Mouse (Mus musculus) bone marrow macrophage, adult 2 months (primary cell): Measurements from ENCODE around the gene Arhgef28. TPM values are rescaled to one million over a fixed set of nuclear protein-coding genes. Genes with fewer than 3 reads are reported as not detected.

Experiments used
- H3K27ac ChIP-seq: 2 replicates; pipeline ENCODE4 v1.5.1; 2012; ENCODE audit warnings: low read depth, low read length; ENCODE audit not compliant: insufficient read depth
- H3K4me1 ChIP-seq: 2 replicates; pipeline ENCODE4 v1.6.1; 2012; ENCODE audit warnings: low read length; ENCODE audit not compliant: control insufficient read depth, insufficient read depth
- H3K4me3 ChIP-seq: 2 replicates; pipeline ENCODE4 v1.5.1; 2012; ENCODE audit warnings: mild to moderate bottlenecking, low read length, moderate library complexity; ENCODE audit not compliant: insufficient read depth
- CTCF ChIP-seq: IDR thresholded peaks from 2 replicates; pipeline ENCODE4 v1.5.1; 2012; ENCODE audit warnings: low read depth, mild to moderate bottlenecking, low read length, moderate library complexity
- POLR2A ChIP-seq: IDR thresholded peaks from 2 replicates; pipeline ENCODE4 v1.6.1; 2012; ENCODE audit warnings: mild to moderate bottlenecking, low read depth, low read length, borderline replicate concordance
- polyA plus RNA-seq: library from polyadenylated mRNA; stranded (reverse); fragments of >200 nt; gene quantifications from 2 replicates; pipeline ENCODE4 v1.2.4, GENCODE M21; 2012; ENCODE audit not compliant: missing spikeins, insufficient read depth, insufficient read length

Gene Arhgef28
- polyA plus RNA-seq, 1 experiment = not detected

DNA sequence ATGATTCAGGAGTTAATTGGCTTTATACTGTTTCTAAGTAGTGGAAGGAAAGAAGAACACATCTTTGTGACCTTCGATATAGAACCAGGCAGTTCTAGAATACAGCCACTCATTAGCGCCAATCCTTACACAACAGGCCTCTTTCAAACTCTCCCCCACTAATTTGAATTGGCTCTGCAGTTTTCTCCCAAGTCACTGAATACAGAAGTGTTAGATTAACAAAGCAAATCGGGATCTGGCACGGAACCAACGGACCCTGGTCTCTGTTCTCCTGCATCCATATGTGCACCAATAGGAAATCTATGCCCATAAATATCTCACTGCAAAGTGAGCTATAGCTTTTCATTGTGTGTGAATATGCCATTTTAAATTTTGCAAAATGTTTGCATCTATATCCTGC, 20.1 kb downstream of the Arhgef28 start:
- Histone ChIP-seq H3K27ac (no peak overlapping the region), H3K4me3 (no peak overlapping the region), H3K4me1 (no peaks in the 10 kb centered on the region)
- TF ChIP-seq POLR2A (no peak), CTCF (no peak)

DNA sequence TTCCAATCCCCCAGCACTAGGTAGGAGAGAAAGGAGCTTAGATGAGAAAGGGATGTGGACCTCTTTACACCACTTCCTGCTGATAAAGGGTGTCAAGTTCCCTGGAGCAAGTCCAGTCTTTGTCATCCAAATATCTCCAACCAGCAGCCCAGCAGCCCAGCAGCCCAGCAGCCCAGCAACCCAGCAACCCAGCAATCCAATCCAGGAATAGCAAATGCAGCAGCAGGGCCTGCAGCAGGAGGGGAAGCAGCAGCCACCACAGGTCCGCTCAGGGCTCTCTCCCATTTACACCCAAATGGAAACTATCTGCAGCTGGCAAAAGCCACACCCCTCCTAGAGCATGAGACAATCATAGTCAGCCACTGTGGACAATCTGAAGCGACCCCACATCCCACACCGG, 21.6 kb downstream of the Arhgef28 start:
- Histone ChIP-seq H3K27ac (no peak overlapping the region), H3K4me1 (no peaks in the 10 kb centered on the region), H3K4me3 (no peak overlapping the region)
- TF ChIP-seq CTCF (no peak), POLR2A (no peak)

DNA sequence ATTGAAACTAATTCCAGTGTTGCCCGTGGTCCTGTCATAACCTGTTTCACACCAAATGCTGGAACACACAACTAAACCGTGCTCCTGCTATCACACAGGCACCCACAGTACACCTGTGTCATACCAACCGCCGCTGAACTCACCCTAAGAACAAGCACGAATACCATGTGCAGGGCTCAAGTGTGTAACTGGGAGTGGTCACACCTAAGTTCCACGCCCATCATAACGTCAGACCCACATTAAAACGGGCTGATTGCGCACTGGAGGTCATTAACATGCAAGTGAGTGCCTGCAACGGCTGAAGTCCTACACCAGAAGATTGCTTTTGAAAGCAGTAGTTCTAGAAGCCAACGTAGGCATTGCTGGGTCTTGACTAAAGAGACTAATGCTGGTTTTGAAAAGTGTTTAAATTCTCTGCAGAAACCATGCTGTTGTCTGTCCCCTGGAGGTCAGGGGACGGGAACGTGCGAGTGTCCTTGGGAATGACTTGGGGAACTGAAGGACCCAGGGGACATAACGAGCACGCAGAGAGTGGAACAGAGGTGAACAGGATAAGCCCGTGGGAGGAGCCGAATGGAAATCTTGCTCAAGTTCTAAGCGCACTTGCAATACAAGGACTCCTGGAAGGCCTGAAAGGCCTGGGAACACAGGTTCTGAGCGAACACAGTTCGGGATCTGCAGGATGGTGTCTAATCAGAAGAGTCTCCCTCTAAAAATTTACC, 22.9 kb downstream of the Arhgef28 start:
- no peak overlapping the region for H3K27ac ChIP-seq
- H3K4me1 ChIP-seq = no peaks in the 10 kb centered on the region
- H3K4me3 ChIP-seq = no peak overlapping the region

DNA sequence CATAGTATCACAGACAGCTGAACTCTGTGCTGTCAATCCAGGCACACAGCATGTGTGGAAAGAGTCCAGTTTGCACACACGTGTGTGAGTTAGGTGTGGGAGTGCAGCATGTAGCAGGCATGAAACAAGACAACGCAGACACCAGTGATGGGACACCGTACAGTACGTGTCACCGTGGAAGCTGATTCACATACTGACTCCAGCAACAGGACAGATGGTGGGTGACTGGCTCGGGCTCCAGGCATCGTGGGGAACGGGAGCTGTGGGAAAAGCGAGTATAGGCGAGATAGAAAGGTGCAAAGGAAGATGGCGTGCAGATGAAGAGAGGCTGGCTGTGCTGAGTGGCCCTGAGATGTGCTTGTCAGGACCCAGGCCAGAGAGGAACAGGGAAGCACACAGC, 23.9 kb downstream of the Arhgef28 start:
- Histone ChIP-seq H3K27ac (no peak overlapping the region), H3K4me3 (no peak overlapping the region), H3K4me1 (no peaks in the 10 kb centered on the region)
- TF ChIP-seq POLR2A (no peak), CTCF (no peak)

More for the DNA sequence above, 22.9 kb downstream of the Arhgef28 start:
- TF ChIP-seq CTCF (no peak), POLR2A (no peak)

DNA sequence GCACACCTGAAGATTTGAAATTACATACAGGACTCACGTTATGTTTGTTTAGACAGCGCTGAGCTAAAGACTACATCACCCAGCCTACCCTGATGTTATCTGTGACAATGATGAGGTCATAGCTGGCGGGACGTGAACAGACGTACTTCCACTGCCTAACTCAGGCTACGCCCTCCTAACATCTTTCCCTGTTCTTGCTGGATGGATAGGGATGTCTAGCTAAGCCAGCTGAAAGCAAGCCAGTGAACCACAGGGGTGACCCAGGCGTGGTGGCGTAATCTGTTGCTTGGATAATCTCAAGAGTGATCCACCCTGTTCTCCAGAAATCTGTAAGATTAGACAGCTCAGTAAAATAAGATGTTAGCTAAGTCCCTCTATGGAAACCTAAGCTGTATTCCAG, 25.6 kb downstream of the Arhgef28 start:
- no peak for TF ChIP-seq POLR2A
- TF ChIP-seq CTCF = no peak
- H3K4me1 ChIP-seq = no peaks in the 10 kb centered on the region
- H3K4me3 ChIP-seq = no peak overlapping the region
- H3K27ac ChIP-seq = no peak overlapping the region

DNA sequence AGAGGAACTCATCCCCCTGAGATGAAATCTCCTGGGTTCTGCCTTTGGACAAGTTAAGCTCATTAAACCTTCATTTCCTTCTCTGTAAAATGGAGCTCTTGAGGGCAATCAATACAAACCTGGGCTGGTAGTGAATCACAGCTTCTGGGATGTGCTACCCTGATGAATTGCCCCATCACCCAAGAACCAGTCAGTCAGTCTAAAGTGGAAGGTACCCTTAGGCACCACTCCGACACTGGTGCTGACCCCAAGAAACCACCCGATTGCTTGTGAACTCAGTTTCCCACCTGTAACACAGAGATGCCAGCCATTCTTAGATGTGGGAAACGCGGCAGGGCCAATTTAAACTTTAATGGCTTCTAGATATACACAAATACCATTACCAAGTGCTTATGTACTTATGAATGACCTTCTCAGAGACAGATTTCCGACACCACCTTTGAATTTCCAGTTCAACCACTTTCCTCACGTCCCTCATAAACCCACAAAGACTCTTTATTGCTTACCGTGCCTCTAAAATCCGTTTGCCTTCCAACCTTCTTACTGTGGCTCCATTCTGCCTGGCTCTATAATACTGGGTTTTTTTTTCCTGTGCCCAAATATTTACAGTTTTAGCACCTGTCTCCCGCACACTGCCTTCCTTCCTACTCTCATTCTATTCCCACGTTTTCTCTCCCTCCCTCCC, 30.8 kb downstream of the Arhgef28 start:
- Histone ChIP-seq H3K27ac (no peak overlapping the region), H3K4me1 (no peaks in the 10 kb centered on the region), H3K4me3 (no peak overlapping the region)
- TF ChIP-seq CTCF = no peak
- TF ChIP-seq POLR2A = no peak

DNA sequence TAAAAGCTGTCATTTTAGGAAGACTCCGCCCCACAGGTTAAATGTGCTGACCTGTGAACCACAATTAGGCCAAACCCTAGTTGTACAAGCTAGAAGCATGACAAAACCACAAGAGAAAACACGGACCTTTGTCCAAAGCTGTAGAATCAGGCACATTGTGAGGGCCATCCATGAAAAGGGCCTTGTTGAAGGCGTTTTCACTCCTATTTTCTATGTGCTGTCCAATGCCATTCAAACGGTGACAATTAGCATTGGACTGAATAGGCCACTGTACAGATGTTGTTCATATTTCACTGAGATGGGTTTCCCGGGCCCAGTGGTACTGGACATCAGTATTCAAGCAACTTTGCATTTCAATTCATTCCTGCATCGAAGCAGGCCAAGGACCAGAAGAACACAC, 33.2 kb downstream of the Arhgef28 start:
- Histone ChIP-seq H3K4me1 (no peaks in the 10 kb centered on the region), H3K27ac (no peak overlapping the region), H3K4me3 (no peak overlapping the region)
- TF ChIP-seq POLR2A (no peak), CTCF (no peak)

DNA sequence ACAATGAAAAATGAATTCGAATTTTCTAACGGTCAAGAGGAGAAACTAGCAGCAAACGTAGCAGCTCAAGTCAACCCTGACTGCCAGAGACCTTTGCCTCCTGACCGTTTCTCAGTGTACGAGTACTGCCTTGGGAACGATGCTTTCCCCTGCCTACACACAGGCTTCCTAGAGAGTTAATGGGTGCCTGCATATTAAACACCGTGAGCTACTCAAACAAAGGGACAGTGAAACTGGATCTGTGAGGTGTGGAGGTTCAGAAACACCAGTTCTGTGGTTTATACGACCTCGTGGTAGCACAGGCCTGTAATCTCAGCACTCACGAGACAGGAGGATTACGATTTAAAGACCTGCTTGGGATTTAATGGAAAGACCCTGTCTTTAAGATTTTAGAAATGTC, 33.9 kb downstream of the Arhgef28 start:
- no peak overlapping the region for H3K27ac ChIP-seq
- no peak overlapping the region for H3K4me3 ChIP-seq
- TF ChIP-seq CTCF (no peak), POLR2A (no peak)
- no peaks in the 10 kb centered on the region for H3K4me1 ChIP-seq

DNA sequence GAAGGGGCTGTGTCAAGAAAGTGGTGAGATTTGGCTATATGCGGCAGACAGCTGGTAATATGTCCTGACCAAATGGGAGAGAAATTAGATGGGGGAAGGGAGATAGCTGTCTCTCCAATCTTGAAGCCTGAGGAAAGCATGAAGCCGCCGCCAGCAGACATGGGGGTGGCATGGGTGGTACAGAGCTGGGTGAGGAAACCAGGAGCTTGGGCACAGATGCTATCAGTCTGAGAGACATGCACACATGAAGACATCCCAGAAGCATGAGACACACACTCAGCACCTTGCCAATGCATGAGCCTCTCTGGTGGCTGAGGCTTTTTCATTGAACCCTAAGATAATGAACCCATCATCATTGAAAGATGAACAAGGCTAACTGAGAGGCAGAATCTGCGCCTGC, 34.5 kb downstream of the Arhgef28 start:
- TF ChIP-seq POLR2A (no peak), CTCF (no peak)
- H3K4me1 ChIP-seq = no peaks in the 10 kb centered on the region
- no peak overlapping the region for H3K27ac ChIP-seq
- no peak overlapping the region for H3K4me3 ChIP-seq

DNA sequence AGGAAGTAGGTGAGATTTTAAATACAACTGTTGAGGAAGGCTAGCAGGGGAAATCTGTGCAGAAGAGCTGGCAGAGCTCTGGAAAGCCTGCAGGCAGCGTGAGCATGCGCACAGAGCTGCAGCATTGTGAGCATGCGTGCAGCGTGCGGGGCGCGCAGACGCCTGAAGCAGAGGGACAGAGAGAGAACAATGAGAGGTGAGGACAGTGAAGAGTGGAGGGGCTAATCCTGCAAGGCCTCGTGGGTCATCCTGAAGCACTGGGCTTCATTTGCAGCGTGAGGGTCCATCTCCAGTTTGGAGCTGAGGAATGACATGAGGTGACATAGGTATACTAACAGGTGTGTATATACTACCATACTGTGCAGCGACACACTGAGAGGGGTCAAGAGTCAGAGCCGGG, 35.0 kb downstream of the Arhgef28 start:
- no peak for TF ChIP-seq POLR2A
- TF ChIP-seq CTCF = no peak
- no peak overlapping the region for H3K27ac ChIP-seq

DNA sequence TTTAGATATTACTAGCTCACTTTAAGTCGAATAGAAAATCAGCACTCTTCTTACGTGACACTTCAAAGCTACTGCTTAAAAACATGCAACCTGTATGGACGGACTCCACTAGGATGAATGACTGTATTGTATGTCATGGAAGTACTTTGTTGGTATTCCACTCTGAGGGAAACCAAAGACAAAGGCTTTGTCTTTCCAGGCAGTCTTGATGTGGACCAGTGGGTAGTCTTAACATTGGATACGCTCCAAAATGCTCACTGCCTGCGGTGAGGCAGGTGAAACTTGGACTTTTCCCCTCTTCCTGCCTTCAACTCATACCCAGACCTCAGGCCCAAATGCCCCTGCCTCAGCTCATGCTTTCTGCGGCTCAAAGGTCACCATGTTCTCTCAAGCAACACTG, 41.4 kb downstream of the Arhgef28 start:
- no peaks in the 10 kb centered on the region for H3K4me1 ChIP-seq
- H3K27ac ChIP-seq = no peak overlapping the region
- H3K4me3 ChIP-seq = no peak overlapping the region
- TF ChIP-seq CTCF = no peak

More for the DNA sequence above, 35.0 kb downstream of the Arhgef28 start:
- no peaks in the 10 kb centered on the region for H3K4me1 ChIP-seq
- no peak overlapping the region for H3K4me3 ChIP-seq
